Mouse (Mus musculus): ENCODE measurements around the gene Map4k4. TPM values are rescaled to one million over a fixed set of nuclear protein-coding genes. Genes with fewer than 3 reads are reported as not detected.
A peak's percentile ranks its signal among the peaks of the same experiment; 100 is the strongest.

Map4k4 gene
- polyA plus RNA-seq, 1 experiment from 2014 or later: 22.9 TPM

- 74% methylated on average over 13 of the region's 13 CpGs for WGBS
- peaks cover 64% of the 10 kb centered on the region for H3K36me3 ChIP-seq
These were observed 82.2 kb downstream of the Map4k4 start for GRCm38 (mm10) chr1:39982727-39983487.

GRCm38 (mm10) chr1:39984331-39984730, 83.6 kb downstream of the Map4k4 start:
- H3K4me3 ChIP-seq: no peak overlapping the region
- H3K27ac ChIP-seq: no peak overlapping the region
- H3K36me3 ChIP-seq: peaks cover 64% of the 10 kb centered on the region
- no peak overlapping the region for H3K4me2 ChIP-seq
- 65% methylated on average over 9 of the region's 9 CpGs for WGBS
- H3K27me3 ChIP-seq: no peaks in the 10 kb centered on the region
- no peak overlapping the region for H3K9ac ChIP-seq
- peaks cover 17% of the 10 kb centered on the region for H3K4me1 ChIP-seq (replicated peaks)
- H3K9me3 ChIP-seq (replicated peaks): no peaks in the 10 kb centered on the region
- ATAC-seq (replicated peaks; ENCODE audit: insufficient number of reproducible peaks, insufficient read depth, low FRiP score, low read depth): no peak

More at GRCm38 (mm10) chr1:39982727-39983487, 82.2 kb downstream of the Map4k4 start:
- H3K27me3 ChIP-seq: no peaks in the 10 kb centered on the region
- no peak overlapping the region for H3K4me2 ChIP-seq
- no peak for ATAC-seq (replicated peaks; ENCODE audit: insufficient number of reproducible peaks, insufficient read depth, low FRiP score, low read depth)
- no peak overlapping the region for H3K9ac ChIP-seq
- H3K9me3 ChIP-seq (replicated peaks): no peaks in the 10 kb centered on the region
- H3K27ac ChIP-seq: no peak overlapping the region
- peaks cover 17% of the 10 kb centered on the region for H3K4me1 ChIP-seq (replicated peaks)
- H3K4me3 ChIP-seq: no peak overlapping the region

GRCm38 (mm10) chr1:39986820-39987219, 86.1 kb downstream of the Map4k4 start:
- H3K9ac ChIP-seq: no peak overlapping the region
- H3K36me3 ChIP-seq: peaks cover 72% of the 10 kb centered on the region
- no peaks in the 10 kb centered on the region for H3K27me3 ChIP-seq
- no peaks in the 10 kb centered on the region for H3K9me3 ChIP-seq (replicated peaks)
- ATAC-seq (replicated peaks; ENCODE audit: insufficient number of reproducible peaks, insufficient read depth, low FRiP score, low read depth): no peak
- H3K4me3 ChIP-seq: no peak overlapping the region
- H3K27ac ChIP-seq: no peak overlapping the region
- H3K4me2 ChIP-seq: no peak overlapping the region
- H3K4me1 ChIP-seq (replicated peaks): peaks cover 11% of the 10 kb centered on the region
- 88% methylated on average over 9 of the region's 9 CpGs for WGBS

- ATAC-seq (replicated peaks; ENCODE audit: insufficient number of reproducible peaks, insufficient read depth, low FRiP score, low read depth): no peak
- no peak overlapping the region for H3K4me2 ChIP-seq
- peaks cover 73% of the 10 kb centered on the region for H3K36me3 ChIP-seq
- no peaks in the 10 kb centered on the region for H3K9me3 ChIP-seq (replicated peaks)
- 76% methylated on average over 12 of the region's 12 CpGs for WGBS
- no peaks in the 10 kb centered on the region for H3K4me1 ChIP-seq (replicated peaks)
- no peak overlapping the region for H3K9ac ChIP-seq
- H3K27me3 ChIP-seq: no peaks in the 10 kb centered on the region
- H3K4me3 ChIP-seq: no peak overlapping the region
- H3K27ac ChIP-seq: no peak overlapping the region
These were observed 88.1 kb downstream of the Map4k4 start for GRCm38 (mm10) chr1:39988841-39989240.

GRCm38 (mm10) chr1:39990041-39990440, 89.3 kb downstream of the Map4k4 start:
- Histone ChIP-seq H3K9me3 (replicated peaks) (no peaks in the 10 kb centered on the region), H3K36me3 (peaks cover 71% of the 10 kb centered on the region), H3K4me1 (replicated peaks) (no peaks in the 10 kb centered on the region), H3K9ac (no peak overlapping the region), H3K4me3 (no peak overlapping the region), H3K27ac (no peak overlapping the region), H3K4me2 (no peak overlapping the region), H3K27me3 (no peaks in the 10 kb centered on the region)
- 92% methylated on average over 9 of the region's 9 CpGs for WGBS
- ATAC-seq (replicated peaks; ENCODE audit: insufficient number of reproducible peaks, insufficient read depth, low FRiP score, low read depth): no peak

- H3K9ac ChIP-seq: no peak overlapping the region
- no peaks in the 10 kb centered on the region for H3K4me1 ChIP-seq (replicated peaks)
- no peak overlapping the region for H3K27ac ChIP-seq
- WGBS: 85% methylated on average over 7 of the region's 7 CpGs
- ATAC-seq (replicated peaks; ENCODE audit: insufficient number of reproducible peaks, insufficient read depth, low FRiP score, low read depth): no peak
- no peak overlapping the region for H3K4me3 ChIP-seq
- H3K9me3 ChIP-seq (replicated peaks): no peaks in the 10 kb centered on the region
- H3K36me3 ChIP-seq: peaks cover 73% of the 10 kb centered on the region
- no peak overlapping the region for H3K4me2 ChIP-seq
- H3K27me3 ChIP-seq: no peaks in the 10 kb centered on the region
These were observed 93.2 kb downstream of the Map4k4 start for GRCm38 (mm10) chr1:39993921-39994320.

GRCm38 (mm10) chr1:39995593-39995992, 94.9 kb downstream of the Map4k4 start:
- no peaks in the 10 kb centered on the region for H3K9me3 ChIP-seq (replicated peaks)
- no peaks in the 10 kb centered on the region for H3K4me1 ChIP-seq (replicated peaks)
- H3K27me3 ChIP-seq: no peaks in the 10 kb centered on the region
- H3K9ac ChIP-seq: no peak overlapping the region
- no peak for ATAC-seq (replicated peaks; ENCODE audit: insufficient number of reproducible peaks, insufficient read depth, low FRiP score, low read depth)
- H3K4me2 ChIP-seq: no peak overlapping the region
- no peak overlapping the region for H3K27ac ChIP-seq
- WGBS: 91% methylated on average over 2 of the region's 2 CpGs
- H3K4me3 ChIP-seq: no peak overlapping the region
- H3K36me3 ChIP-seq: peaks cover 67% of the 10 kb centered on the region

- no peak for ATAC-seq (replicated peaks; ENCODE audit: insufficient number of reproducible peaks, insufficient read depth, low FRiP score, low read depth)
- no peak overlapping the region for H3K27ac ChIP-seq
- WGBS: 66% methylated on average over 16 of the region's 16 CpGs
- H3K27me3 ChIP-seq: no peaks in the 10 kb centered on the region
- H3K9me3 ChIP-seq (replicated peaks): no peaks in the 10 kb centered on the region
- no peak overlapping the region for H3K4me2 ChIP-seq
- H3K36me3 ChIP-seq: peaks cover 68% of the 10 kb centered on the region
- 0 out of 2 replicates have a peak, but pooled peaks cover 3% of the 10 kb centered on the region for H3K4me1 ChIP-seq (replicated peaks)
- H3K9ac ChIP-seq: no peak overlapping the region
- no peak overlapping the region for H3K4me3 ChIP-seq
These were observed 99.8 kb downstream of the Map4k4 start for GRCm38 (mm10) chr1:40000476-40000875.

GRCm38 (mm10) chr1:40000899-40001298, 100.2 kb downstream of the Map4k4 start:
- Histone ChIP-seq H3K9ac (no peak overlapping the region), H3K36me3 (peaks cover 68% of the 10 kb centered on the region), H3K4me1 (replicated peaks) (0 out of 2 replicates have a peak, but pooled peaks cover 3% of the 10 kb centered on the region), H3K9me3 (replicated peaks) (no peaks in the 10 kb centered on the region), H3K4me2 (no peak overlapping the region), H3K27ac (no peak overlapping the region), H3K4me3 (no peak overlapping the region), H3K27me3 (no peaks in the 10 kb centered on the region)
- ATAC-seq (replicated peaks; ENCODE audit: insufficient number of reproducible peaks, insufficient read depth, low FRiP score, low read depth): no peak
- WGBS: 63% methylated on average over 5 of the region's 5 CpGs

- H3K4me1 ChIP-seq (replicated peaks): 0 out of 2 replicates have a peak, but pooled peaks cover 3% of the 10 kb centered on the region
- H3K27ac ChIP-seq: peak overlapping the region; percentile 26; the same call in 1 of the 2 replicates
These were observed 101.5 kb downstream of the Map4k4 start for GRCm38 (mm10) chr1:40002129-40002727.

GRCm38 (mm10) chr1:40006043-40006651, 105.4 kb downstream of the Map4k4 start:
- peaks cover 77% of the 10 kb centered on the region for H3K36me3 ChIP-seq
- no peak overlapping the region for H3K9ac ChIP-seq
- H3K4me3 ChIP-seq: no peak overlapping the region
- H3K4me1 ChIP-seq (replicated peaks): 0 out of 2 replicates have a peak, but pooled peaks cover 3% of the 10 kb centered on the region
- no peak overlapping the region for H3K4me2 ChIP-seq
- no peak for ATAC-seq (replicated peaks; ENCODE audit: insufficient number of reproducible peaks, insufficient read depth, low FRiP score, low read depth)
- H3K27me3 ChIP-seq: no peaks in the 10 kb centered on the region
- WGBS: 97% methylated on average over 4 of the region's 4 CpGs
- no peaks in the 10 kb centered on the region for H3K9me3 ChIP-seq (replicated peaks)
- H3K27ac ChIP-seq: no peak overlapping the region

More at GRCm38 (mm10) chr1:40002129-40002727, 101.5 kb downstream of the Map4k4 start:
- ATAC-seq (replicated peaks; ENCODE audit: insufficient number of reproducible peaks, insufficient read depth, low FRiP score, low read depth): no peak
- no peaks in the 10 kb centered on the region for H3K27me3 ChIP-seq
- H3K4me3 ChIP-seq: no peak overlapping the region
- 71% methylated on average over 4 of the region's 4 CpGs for WGBS
- peaks cover 68% of the 10 kb centered on the region for H3K36me3 ChIP-seq
- no peak overlapping the region for H3K9ac ChIP-seq
- no peak overlapping the region for H3K4me2 ChIP-seq
- no peaks in the 10 kb centered on the region for H3K9me3 ChIP-seq (replicated peaks)

All from heart, embryonic 15.5 days (tissue).